Mouse (Mus musculus) induced T-regulatory cell, adult 2 months (primary cell): ENCODE measurements around the gene Prpf40b.

Source experiments
- DNase-seq: peaks from one replicate; pipeline ENCODE4 v3.0.0-alpha.2; 2012; ENCODE audit warnings: low read depth

The Prpf40b gene

GRCm38 (mm10) chr15:99294287-99294686 is 600 bp upstream of the Prpf40b start:
- DNase-seq: peak; percentile 64

GRCm38 (mm10) chr15:99295484-99295981 is 646 bp downstream of the Prpf40b start, which contains the start of gene Fam186b:
Fam186b (minus strand) TSS chr15:99295888.
- DNase-seq: no peak

GRCm38 (mm10) chr15:99296213-99296612 is 1.3 kb downstream of the Prpf40b start:
- peak; percentile 44 for DNase-seq

GRCm38 (mm10) chr15:99307476-99307875 is 12.6 kb downstream of the Prpf40b start:
- no peak for DNase-seq

- no peak for DNase-seq
Measured at GRCm38 (mm10) chr15:99309549-99309948, 14.7 kb downstream of the Prpf40b start.

DNA sequence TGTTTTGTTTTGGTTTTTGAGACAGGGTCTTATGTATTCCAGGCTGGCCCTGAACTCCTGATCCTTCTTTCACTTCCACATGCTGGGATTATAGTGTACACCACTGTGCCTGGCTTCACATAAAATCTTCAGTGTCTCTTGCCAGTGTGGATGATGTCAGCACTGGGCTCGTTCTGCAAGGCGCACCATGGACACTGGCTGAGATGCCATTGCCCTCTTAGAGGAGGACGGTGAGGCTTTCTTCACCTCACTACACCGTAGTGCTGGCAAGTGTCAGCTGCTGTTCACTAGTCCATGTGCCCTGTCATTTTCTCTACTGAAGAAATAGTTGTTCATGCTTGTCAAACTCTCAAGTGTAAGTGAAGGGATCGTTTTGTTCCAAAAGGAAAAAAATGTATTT is 15.7 kb downstream of the Prpf40b start:
- no peak for DNase-seq

DNA sequence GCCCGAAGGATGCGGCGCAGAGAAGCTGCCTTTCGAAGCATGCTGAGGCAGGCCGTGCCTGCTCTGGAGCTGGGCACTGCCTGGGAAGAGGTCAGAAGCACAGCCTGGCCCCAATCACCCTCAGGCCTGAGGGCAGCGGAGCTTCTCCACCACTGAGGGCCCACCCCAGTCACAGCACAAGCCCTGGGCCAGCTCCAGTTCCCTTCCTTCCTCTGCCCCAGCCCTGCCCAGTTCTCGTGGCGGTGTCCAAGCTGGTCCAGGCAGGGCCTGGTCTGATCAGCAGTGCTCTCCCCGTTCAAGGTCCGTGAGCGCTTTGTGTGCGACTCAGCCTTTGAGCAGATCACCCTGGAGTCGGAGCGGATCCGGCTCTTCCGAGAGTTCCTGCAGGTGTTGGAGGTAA is 20.0 kb downstream of the Prpf40b start:
- DNase-seq: no peak

DNA sequence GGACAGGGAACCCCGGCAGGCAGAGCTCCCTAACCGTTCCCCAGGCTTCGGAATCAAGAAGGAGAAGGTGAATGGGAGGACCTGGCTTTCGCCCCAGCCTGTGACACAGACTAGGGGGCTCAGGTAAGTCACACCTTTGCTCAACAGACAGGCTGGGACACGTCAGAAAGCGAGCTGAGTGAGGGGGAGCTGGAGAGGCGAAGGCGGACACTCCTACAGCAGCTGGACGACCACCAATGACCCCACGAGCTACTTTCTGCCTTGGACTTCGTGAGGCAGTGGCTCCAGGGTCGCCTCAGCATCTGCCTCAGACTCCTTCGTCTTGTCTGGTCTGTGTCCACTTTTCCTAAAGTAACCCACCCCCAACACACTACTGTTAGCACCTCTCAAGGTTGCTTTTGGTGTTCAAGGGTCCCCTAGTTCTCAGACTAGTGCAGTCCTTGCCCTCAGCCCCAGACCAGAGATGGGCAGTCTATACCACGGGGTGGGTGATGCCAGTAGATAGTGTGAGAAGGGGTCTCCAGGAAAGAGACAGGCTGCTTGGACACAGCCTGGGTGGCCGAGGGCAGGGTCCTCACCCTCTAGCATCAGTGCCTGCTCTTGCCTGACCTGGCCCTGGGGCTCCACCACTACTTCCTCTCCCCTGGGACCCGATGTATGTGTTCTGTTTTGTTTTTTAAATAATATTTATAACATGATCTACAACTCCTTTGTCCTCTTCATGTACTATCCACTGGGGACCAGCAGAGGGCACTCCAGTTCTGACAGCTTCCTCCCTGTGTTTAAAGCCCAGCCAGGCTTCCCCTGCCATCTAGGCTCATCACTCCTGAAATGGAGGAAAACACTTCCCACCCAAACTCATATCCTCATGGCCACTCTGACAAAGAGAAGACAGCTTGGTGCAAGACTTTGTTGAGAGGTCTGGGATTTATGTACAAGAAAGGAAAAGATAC is 21.7 kb downstream of the Prpf40b start:
- DNase-seq: peak; percentile 85

- DNase-seq: no peak
Measured at GRCm38 (mm10) chr15:99317267-99317651, 22.4 kb downstream of the Prpf40b start.

DNA sequence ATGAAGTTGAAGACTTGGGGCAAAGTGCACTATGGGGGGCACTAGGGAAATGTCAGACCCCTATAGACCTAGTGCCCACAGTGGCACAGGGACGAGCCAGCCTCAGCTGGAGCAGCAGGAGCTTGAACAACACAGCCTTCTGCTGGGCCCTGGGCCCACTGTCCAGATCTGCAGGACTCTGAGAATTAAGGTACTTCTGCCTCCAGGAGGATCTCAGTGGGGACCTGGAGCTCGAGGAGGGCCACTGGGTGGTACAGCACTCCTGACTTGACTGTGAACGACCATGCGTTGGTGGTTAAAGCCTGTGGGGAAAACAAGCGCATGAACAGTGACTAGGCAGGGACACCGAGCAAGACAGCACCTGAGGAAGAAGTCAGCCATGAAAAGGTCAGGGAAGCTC is 23.2 kb downstream of the Prpf40b start:
- no peak for DNase-seq

GRCm38 (mm10) chr15:99318861-99319410 is 24.0 kb downstream of the Prpf40b start:
- DNase-seq: no peak

- DNase-seq: no peak
Measured at GRCm38 (mm10) chr15:99319411-99319871, 24.6 kb downstream of the Prpf40b start.

GRCm38 (mm10) chr15:99320168-99320674 is 25.3 kb downstream of the Prpf40b start:
- DNase-seq: no peak

GRCm38 (mm10) chr15:99320978-99321377 is 26.1 kb downstream of the Prpf40b start:
- DNase-seq: no peak

DNA sequence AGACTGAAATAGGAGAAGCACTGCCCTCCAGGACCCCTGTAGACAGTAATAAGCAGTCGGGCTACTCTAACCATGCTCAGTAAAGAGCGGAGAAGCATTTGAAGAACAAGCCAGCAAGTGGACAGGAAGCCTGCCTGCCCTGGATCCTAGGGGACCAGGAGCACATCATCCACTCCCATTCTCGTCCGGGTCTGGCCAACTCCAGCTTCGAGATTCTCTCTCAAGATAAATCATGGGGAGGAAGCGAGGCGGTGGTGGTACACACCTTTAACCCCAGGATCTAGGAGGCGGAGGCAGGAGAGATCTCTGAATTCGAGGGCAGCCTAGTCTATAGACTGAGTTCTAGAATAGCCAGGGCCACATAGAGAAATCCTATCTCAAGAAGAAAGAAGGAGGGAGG is 29.3 kb downstream of the Prpf40b start:
- DNase-seq: no peak

DNA sequence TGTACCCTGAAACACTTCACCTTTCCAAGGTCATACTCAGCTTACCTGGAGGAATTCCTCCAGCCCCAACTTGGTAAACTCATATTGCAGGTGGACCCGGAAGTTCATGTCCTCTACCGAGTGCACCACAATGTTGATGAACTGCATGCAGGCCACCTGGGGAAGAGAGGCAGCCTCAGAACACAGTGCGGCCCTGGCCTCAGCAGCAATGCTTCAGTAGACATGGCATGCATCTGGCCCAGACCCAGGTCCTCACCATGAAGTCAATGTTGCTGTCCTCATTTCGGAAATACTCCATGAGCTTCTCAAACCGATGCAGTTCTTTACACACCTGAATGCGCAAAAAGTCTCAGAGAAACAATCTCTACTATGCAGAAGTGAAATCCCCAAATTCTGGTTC is 30.7 kb downstream of the Prpf40b start:
- no peak for DNase-seq

- DNase-seq: no peak
Measured at GRCm38 (mm10) chr15:99326407-99326806, 31.5 kb downstream of the Prpf40b start.

GRCm38 (mm10) chr15:99326959-99327358 is 32.1 kb downstream of the Prpf40b start:
- DNase-seq: peak; percentile 85

DNA sequence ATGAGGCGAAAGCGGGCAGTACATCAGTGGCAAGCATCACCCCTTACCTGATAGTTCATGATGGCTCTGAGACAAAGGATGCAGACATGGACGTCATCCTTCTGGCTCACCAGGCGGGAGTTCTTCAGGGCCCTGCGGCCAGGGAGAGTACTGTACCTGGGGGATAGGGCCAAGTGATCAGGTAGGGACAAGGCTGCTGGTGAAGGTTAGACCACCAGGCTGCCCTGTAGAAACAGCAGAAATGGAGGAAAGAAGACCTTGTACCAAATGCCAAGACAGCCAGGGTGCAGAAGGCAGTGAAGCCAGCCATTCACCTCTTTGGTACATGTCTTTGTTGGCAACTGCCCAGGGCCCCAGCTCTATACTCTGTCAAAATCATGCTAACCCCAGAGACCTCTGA is 33.1 kb downstream of the Prpf40b start:
- no peak for DNase-seq

DNA sequence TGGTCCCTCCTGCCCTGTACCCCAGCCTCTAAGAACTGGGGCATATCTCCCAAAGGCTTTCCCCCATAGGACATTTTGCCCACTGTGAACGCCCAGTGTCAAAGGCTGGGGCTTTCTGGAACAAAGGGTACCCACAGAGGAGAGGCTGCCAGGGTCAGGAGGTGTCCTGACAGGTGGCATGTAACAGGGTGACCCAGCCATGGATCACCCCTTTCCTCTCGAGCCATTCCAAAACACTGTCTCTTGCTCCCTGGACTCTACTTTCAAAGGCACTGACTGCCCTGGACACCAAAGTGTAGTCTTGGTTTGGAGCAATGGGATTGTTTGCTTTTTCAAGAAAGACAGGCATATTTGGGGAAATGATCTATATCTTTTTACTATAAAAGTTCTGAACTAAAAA is 35.4 kb downstream of the Prpf40b start:
- no peak for DNase-seq

DNA sequence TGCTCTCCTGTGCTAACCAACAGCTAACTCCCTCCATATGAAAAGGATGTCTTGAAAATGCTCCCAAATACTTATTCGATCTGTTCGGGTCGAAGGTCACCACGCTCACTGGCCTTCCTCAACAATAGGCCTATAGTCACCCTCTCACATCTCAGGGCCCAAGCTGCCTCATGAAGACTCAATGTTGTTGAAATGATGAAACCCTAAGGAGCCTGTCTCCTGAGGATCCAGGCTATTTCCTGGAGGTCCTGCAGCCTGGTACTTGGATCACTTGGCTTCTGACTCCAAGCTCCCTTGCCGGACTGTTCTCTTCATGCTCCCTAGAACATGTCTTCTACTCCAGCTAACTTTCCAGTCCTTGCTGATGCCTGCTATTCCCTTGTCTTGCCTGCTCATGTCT is 36.5 kb downstream of the Prpf40b start:
- no peak for DNase-seq

DNA sequence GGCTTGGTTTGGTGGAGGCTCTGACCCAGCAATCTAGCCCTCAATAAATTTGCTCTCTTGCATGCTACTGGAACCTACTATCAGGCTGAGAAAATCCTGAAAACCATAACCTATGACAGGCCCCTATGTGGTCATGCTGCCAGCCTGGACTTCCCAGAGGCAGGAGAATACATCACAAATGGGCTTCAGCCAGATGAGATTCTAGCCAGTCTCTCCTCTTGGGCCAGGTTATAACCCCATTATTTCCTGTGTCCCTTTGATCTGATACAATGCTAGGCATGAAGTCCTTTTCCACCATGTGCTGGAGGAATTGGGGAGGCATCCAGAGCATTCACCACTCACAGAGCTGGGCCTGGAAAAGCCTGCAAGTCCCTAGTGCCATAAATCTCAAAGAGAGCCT is 37.2 kb downstream of the Prpf40b start:
- no peak for DNase-seq
